Mouse (Mus musculus) forebrain, postnatal 0 days (tissue): Measurements from ENCODE around the gene Jtb. TPM values are rescaled to one million over a fixed set of nuclear protein-coding genes. Genes with fewer than 3 reads are reported as not detected.

Experiments used
- ATAC-seq: fragments of 200-750 bp; cut with Nextera tagmentation; 2 replicates; pipeline ENCODE4 v1.8.0; 2017; ENCODE audit warnings: mild to moderate bottlenecking, moderate library complexity
- DNase-seq: peaks from one replicate; pipeline ENCODE4 v3.0.0-alpha.2; 2015
- H3K27ac ChIP-seq: fragments of 300-500 bp; sonication (generic); 2 replicates; pipeline ENCODE4 v1.5.1; 2014; ENCODE audit warnings: low read depth, mild to moderate bottlenecking, antibody characterized with exemption, low read length, moderate library complexity, mixed read lengths
- H3K27me3 ChIP-seq: fragments of 300-500 bp; sonication (generic); 2 replicates; pipeline ENCODE4 v1.6.1; 2014; ENCODE audit warnings: mild to moderate bottlenecking, low read length, mixed read lengths; ENCODE audit not compliant: insufficient read depth
- H3K36me3 ChIP-seq: fragments of 300-500 bp; sonication (generic); 2 replicates; pipeline ENCODE4 v1.6.1; 2014; ENCODE audit warnings: mild to moderate bottlenecking, moderate library complexity; ENCODE audit not compliant: insufficient read depth
- H3K4me1 ChIP-seq: fragments of 300-500 bp; sonication (generic); 2 replicates; pipeline ENCODE4 v1.6.1; 2014; ENCODE audit warnings: antibody characterized with exemption; ENCODE audit not compliant: insufficient read depth
- H3K4me2 ChIP-seq: fragments of 300-500 bp; sonication (generic); 2 replicates; pipeline ENCODE4 v1.6.1; 2014; ENCODE audit warnings: low read depth, mild to moderate bottlenecking, moderate library complexity
- H3K4me3 ChIP-seq: fragments of 300-500 bp; sonication (generic); 2 replicates; pipeline ENCODE4 v1.5.1; 2014; ENCODE audit warnings: low read depth, low read length, mixed read lengths
- H3K9ac ChIP-seq: fragments of 300-500 bp; sonication (generic); 2 replicates; pipeline ENCODE4 v1.6.1; 2014; ENCODE audit warnings: mild to moderate bottlenecking
- H3K9me3 ChIP-seq: fragments of 300-500 bp; sonication (generic); 2 replicates; pipeline ENCODE4 v1.6.1; 2016; ENCODE audit warnings: low read length
- CTCF ChIP-seq: sonication (generic); IDR thresholded peaks from 2 replicates; pipeline ENCODE4 v1.5.1; 2016; ENCODE audit warnings: antibody characterized with exemption, control low read depth, low read depth
- WGBS: fragments of 180-500 bp; shearing (Covaris S2); extraction: QIAGEN DNeasy Blood & Tissue Kit; methylation state at CpG from one replicate; pipeline ENCODE4 v1.1.7; 2014; 5-methylcytosine and 5-hydroxymethylcytosine counted together
- polyA plus RNA-seq: library from polyadenylated mRNA; unstranded; fragments of >200 nt; fragmentation: Nextera tagmentation; extraction: Ambion mirVana; gene quantifications from 2 replicates; pipeline ENCODE4 v1.2.1, GENCODE M21; 2015
- total RNA-seq: library from RNA; depleted of rRNA; stranded (reverse); fragments of >200 nt; gene quantifications from 2 replicates; pipeline ENCODE4 v1.2.3, GENCODE M21; 2014

The Jtb gene
- total and polyA plus RNA-seq, 2 experiments from 2014 or later = 70.1 to 131 TPM

- H3K27me3 ChIP-seq = no peaks in the 10 kb centered on the region
- WGBS = 88% methylated on average over 10 of the region's 10 CpGs
- no peaks in the 10 kb centered on the region for H3K36me3 ChIP-seq
- no peak overlapping the region for H3K4me3 ChIP-seq
- no peaks in the 10 kb centered on the region for H3K9me3 ChIP-seq
- H3K27ac ChIP-seq = no peak overlapping the region
- no peak overlapping the region for H3K4me2 ChIP-seq
- DNase-seq = no peak
- no peak for TF ChIP-seq CTCF
- ATAC-seq = no peak
- H3K4me1 ChIP-seq = 0 out of 2 replicates have a peak, but pooled peaks cover 5% of the 10 kb centered on the region
- no peak overlapping the region for H3K9ac ChIP-seq
Measured at GRCm38 (mm10) chr3:90224331-90224730, 7.1 kb upstream of the Jtb start.

- ATAC-seq (0 out of 2 replicates have a peak, but pooled peaks have one; percentile 0), DNase-seq (no peak)
- Histone ChIP-seq H3K4me1 (peaks cover 13% of the 10 kb centered on the region), H3K4me3 (peak overlapping the region; percentile 84), H3K9ac (0 out of 2 replicates have a peak overlapping the region, but pooled peaks have one; percentile 33), H3K27me3 (no peaks in the 10 kb centered on the region), H3K9me3 (no peaks in the 10 kb centered on the region), H3K36me3 (peaks cover 18% of the 10 kb centered on the region), H3K27ac (peak overlapping the region; percentile 89), H3K4me2 (peak overlapping the region; percentile 84)
- TF ChIP-seq CTCF = no peak
- WGBS = 13% methylated on average over 8 of the region's 8 CpGs
Measured at GRCm38 (mm10) chr3:90231075-90231474, 322 bp upstream of the Jtb start.

- 92% methylated on average over 2 of the region's 2 CpGs for WGBS
- no peak for ATAC-seq
- no peak overlapping the region for H3K27ac ChIP-seq
- no peak overlapping the region for H3K9ac ChIP-seq
- H3K36me3 ChIP-seq = no peaks in the 10 kb centered on the region
- H3K27me3 ChIP-seq = no peaks in the 10 kb centered on the region
- H3K4me2 ChIP-seq = no peak overlapping the region
- no peak overlapping the region for H3K4me3 ChIP-seq
- 0 out of 2 replicates have a peak, but pooled peaks cover 3% of the 10 kb centered on the region for H3K4me1 ChIP-seq
- no peak for DNase-seq
- H3K9me3 ChIP-seq = no peaks in the 10 kb centered on the region
- TF ChIP-seq CTCF = no peak
Measured at GRCm38 (mm10) chr3:90241251-90241650, 9.9 kb downstream of the Jtb start.

GRCm38 (mm10) chr3:90241669-90242358, 10.4 kb downstream of the Jtb start:
- H3K9ac ChIP-seq = no peak overlapping the region
- DNase-seq (no peak), ATAC-seq (no peak)
- H3K4me2 ChIP-seq = no peak overlapping the region
- H3K4me1 ChIP-seq = 0 out of 2 replicates have a peak, but pooled peaks cover 3% of the 10 kb centered on the region
- no peak for TF ChIP-seq CTCF
- H3K27me3 ChIP-seq = no peaks in the 10 kb centered on the region
- no peaks in the 10 kb centered on the region for H3K9me3 ChIP-seq
- WGBS = 89% methylated on average over 10 of the region's 10 CpGs
- no peak overlapping the region for H3K4me3 ChIP-seq
- H3K36me3 ChIP-seq = no peaks in the 10 kb centered on the region
- no peak overlapping the region for H3K27ac ChIP-seq

- H3K4me1 ChIP-seq = peaks cover 3% of the 10 kb centered on the region; the same call in 1 of the 2 replicates
- H3K36me3 ChIP-seq = no peaks in the 10 kb centered on the region
- H3K9ac ChIP-seq = no peak within 1 kb of the TSS
- H3K9me3 ChIP-seq = no peaks in the 10 kb centered on the region
- 2% methylated on average over 19 of the region's 19 CpGs for WGBS
- H3K27me3 ChIP-seq = no peaks in the 10 kb centered on the region
- H3K4me3 ChIP-seq = peak within 1 kb of the TSS; percentile 28
- ATAC-seq (peak; percentile 41; the same call in 1 of the 2 replicates), DNase-seq (peak; percentile 72)
- H3K4me2 ChIP-seq = peak within 1 kb of the TSS; percentile 42
- no peak within 1 kb of the TSS for H3K27ac ChIP-seq
- TF ChIP-seq CTCF = no peak
Measured at GRCm38 (mm10) chr3:90242984-90243775, 11.8 kb downstream of the Jtb start, which contains the start of gene Creb3l4. Gene Creb3l4, minus strand, starts transcription at chr3:90243512.

GRCm38 (mm10) chr3:90245406-90245805, 14.0 kb downstream of the Jtb start:
- Histone ChIP-seq H3K4me2 (no peak overlapping the region), H3K36me3 (no peaks in the 10 kb centered on the region), H3K27ac (no peak overlapping the region), H3K4me1 (peaks cover 9% of the 10 kb centered on the region; the same call in 1 of the 2 replicates), H3K9me3 (no peaks in the 10 kb centered on the region), H3K9ac (no peak overlapping the region), H3K4me3 (no peak overlapping the region), H3K27me3 (no peaks in the 10 kb centered on the region)
- ATAC-seq (no peak), DNase-seq (no peak)
- no peak for TF ChIP-seq CTCF
- WGBS = 52% methylated on average over 2 of the region's 2 CpGs

- Histone ChIP-seq H3K4me1 (peaks cover 9% of the 10 kb centered on the region; the same call in 1 of the 2 replicates), H3K36me3 (0 out of 2 replicates have a peak, but pooled peaks cover 3% of the 10 kb centered on the region), H3K27me3 (no peaks in the 10 kb centered on the region), H3K4me3 (peak overlapping the region; percentile 66), H3K9me3 (no peaks in the 10 kb centered on the region), H3K4me2 (peak overlapping the region; percentile 57), H3K9ac (peak overlapping the region; percentile 72), H3K27ac (peak overlapping the region; percentile 64)
- ATAC-seq = no peak
- DNase-seq = no peak
- TF ChIP-seq CTCF = 0 out of 2 replicates have a peak, but pooled peaks have one; percentile 5
- 0% methylated on average over 3 of the region's 3 CpGs for WGBS
Measured at GRCm38 (mm10) chr3:90247630-90247959, 16.2 kb downstream of the Jtb start.
